Mouse (Mus musculus): Measurements from ENCODE around the gene Plekhd1.
A peak's percentile ranks its signal among the peaks of the same experiment; 100 is the strongest.

Gene Plekhd1

DNA sequence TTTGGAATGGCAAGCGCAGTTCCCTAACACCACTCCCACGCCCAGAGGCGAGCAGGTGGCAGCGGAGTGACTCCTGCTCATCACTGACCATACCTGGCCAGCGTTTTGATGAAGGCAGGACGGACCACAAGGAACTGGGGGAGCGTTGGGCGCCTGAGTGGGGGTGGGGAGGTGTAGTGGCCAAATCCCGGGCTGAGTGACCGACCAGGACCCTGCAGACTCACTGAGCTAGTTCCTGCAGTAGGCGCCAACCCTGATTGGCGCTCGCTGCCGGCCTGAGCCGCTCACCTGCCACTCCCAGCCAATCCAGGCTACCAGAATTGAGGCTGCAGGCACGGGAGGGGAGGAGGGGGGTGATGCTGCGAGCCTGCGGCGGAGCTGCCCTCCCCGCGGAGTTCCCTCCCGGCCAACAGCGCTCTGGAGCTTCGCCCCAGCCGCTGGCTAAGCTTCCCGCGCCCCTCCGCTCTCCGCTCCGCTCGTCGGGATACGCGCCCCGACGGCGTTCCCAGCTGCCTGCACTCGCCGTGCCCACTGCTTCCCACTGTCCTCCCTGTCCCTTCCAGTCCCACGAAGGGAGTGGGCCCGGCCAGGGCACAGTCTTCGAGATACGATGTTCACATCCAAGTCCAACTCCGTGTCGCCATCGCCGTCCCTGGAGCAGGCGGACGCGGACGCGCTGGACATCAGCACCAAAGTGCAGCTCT lies at the start of gene Plekhd1:
Plekhd1 (plus strand) TSS at position 323 of the 704 bp plus-strand sequence.
- DNase-seq (ENCODE audit: low spot score in 2 of 2) = peak; percentile 44 to 62

DNA sequence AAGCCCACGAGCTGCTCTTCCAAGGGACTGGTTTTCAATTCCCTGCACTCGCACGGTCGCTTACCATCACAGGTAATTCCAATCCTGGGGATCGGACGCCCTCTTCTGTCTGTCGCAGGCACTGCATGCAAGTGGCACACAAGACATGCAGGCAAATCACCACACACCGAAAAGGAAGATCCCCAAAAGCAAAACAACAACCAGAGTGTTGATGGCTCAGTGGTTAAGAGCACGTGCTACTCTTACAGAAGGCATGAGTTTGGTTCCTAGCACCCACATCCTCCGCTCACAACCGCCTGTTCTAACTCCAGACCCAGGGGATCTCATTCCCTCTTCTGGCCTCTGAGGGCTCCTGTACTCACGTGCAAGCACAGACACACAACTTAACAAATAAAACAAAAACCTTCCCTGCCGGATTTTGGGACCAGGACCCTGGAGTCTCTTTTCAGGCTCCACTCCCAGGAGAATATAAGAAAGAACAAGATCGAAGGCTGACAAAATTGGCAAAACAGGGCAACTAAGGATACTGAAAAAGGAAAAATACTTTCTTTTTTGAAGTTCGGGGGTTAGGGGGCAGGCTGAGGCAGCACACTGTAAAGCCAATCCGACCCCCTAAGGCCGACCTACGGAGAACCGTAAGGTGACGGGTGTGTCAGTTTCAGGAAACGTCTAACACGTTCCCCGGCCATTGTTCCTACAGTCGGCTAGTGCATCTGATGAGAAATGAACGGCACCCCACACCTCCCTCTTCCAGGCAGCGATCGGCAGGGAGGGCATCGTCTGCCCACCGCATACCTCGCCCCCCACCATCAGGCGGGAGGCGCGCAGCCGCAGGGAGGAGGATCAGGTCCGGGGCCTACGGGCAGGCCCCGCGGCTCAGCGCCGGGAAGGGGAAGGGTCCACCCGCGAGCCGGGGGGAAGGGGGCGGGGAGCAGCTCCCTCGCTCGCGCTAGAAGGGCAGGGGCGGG lies 49.4 kb upstream of the Plekhd1 start:
- peak; percentile 21 to 44 for DNase-seq (ENCODE audit: low spot score in 2 of 2)

DNA sequence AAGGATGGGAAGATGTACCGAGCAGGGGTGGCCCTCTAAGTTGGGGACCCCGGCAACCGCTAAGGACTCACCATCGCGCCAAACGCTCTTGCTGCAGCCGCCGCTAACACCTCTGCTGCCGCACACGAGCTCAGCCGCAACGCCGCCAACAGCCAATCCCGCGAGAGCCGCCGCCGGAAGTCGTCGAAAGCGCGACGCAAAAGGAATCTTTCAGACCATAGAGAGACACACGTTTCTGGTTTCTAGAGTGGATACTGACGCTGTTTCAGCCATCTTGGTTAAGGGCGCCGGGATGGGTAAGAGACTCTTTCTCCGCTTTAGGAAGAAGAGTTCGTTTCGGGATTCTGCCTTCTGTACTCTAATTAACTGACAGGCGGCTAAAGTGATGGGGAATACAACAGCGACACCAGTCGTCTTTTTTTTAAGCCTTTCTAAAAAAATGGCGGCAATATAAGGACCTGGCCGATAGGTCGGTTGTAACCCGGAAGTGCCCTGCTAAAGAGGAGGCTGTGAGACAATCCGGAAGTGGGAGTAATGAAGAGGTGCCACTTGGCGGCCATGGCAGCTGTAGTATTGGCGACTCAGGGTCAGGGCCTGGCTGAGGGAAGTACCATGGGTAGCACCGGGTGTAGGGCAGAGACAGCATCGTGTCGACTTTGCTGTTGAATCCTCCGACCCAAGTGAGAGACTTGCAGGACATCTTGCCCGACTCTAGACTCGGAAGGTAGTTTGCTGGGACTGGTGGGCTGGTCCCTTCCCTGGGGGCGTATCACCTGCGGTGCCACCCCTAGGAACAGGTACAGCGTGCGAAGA lies 48.5 kb upstream of the Plekhd1 start, which contains the start of the genes Slc39a9 and Erh:
Slc39a9 (plus strand) TSS at position 191 of the 813 bp plus-strand sequence.
Erh (minus strand) TSS at position 649 of the 813 bp plus-strand sequence.
- DNase-seq (ENCODE audit: low spot score in 2 of 2) = peak; percentile 89 to 93

DNA sequence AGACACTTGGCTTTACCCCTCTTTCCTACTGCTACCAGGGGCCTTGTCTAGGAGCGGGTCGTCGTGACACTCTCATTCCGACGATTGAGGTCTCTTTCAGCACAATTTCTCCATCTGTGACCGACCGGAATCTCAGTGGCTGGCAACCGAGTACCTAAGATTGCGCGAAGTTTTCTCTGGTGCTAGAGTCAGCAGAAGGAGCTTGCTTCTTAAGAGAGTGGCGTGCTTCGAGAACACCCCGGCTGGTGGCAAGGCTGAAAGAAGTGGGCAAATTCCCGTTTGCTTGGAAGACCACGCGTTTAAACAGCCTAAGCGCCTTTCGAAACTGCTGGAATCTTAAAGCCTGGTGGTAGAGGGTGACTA lies 47.9 kb upstream of the Plekhd1 start:
- no peak for DNase-seq (ENCODE audit: low spot score in 2 of 2)

DNA sequence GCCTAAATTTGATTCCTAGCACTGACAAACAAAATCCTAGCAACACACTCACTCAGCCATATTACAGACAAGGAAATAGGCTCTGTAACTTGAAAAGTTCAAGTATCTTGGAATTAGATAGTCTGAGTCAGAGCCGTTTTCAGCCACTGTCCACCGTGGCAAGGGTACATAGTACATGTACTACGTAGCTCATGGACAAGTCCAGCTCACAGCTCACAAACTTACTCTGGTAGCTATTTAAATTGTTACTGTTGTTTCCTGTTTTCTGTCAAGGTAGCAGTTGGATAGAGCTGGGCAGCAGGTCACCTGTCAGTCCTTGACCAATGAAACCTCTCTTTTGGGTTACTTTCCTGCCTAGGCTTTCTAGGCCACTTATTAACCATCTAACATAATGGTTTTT lies 46.0 kb upstream of the Plekhd1 start:
- DNase-seq (ENCODE audit: low spot score in 2 of 2) = no peak

DNA sequence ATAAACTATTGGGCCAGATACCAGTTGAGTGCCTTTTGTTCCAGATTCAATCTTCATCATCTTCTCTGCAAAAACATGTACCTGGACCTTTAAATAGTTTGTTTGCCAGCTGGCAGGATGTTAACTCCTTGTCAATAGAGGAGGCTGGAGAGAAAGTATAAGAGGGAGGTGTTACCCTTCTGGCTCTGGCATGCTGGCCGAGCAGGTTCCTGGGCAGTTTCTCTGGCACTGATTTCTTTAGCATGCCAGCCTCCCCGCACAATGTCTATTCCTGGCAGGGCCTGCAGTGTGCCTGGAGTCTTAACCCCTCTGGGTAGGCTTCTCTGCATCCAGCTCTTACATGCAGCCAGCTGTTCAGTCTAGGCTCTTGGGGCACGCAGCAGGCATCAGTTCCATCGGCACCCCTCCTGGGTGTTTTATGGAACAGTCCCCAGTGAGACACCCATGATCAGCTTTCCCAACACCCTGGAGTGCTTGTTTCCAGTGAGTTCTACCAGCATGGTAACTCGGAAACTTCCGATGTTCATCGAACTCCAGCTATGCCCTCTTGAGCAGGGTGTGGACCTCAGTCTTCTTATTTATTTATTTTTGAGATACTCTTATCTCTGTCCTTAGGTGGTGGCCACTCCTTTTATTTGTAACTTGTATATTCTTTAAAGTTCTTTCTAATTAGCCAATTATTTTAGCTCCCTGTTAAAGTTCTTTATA lies 38.3 kb upstream of the Plekhd1 start:
- DNase-seq (ENCODE audit: low spot score in 2 of 2) = peak; percentile 53 to 64

DNA sequence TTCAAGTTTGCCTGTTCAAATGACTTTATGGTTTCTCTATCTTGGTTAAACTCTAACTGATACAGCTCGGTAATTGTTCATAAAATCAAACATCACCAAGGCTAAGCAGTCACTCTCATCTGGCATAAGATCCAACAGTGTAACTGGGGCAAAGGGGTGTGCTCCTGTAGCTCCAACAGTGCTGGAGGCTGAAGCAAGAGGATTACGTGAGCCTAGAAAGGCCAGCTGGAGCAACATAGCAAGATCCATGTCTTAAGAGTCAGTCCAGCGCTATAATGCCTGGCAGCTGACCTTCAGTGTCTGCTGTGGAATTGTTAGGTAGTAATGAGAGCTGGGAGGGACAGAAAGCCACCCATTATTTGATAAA lies 37.7 kb upstream of the Plekhd1 start:
- DNase-seq (ENCODE audit: low spot score in 2 of 2) = no peak

DNA sequence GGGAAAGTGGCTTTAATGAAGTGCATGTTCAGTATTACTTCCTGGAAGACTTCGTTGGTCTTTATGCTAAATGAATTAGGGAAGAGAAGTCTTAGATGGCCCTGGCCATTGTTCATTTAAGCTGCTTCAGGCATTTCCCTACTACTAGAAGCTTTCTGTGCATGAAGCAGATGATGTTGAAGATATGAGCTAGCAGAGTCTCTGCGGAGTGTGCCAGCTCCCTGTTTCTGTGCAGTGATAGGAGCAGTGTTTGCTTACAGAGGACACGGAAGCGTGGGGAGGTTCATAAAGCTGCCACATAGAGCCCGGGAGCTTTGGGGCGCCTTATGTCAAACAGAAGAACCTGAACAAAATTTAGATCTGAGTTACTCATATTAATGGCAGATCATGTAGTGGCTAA lies 33.7 kb upstream of the Plekhd1 start:
- DNase-seq (ENCODE audit: low spot score in 2 of 2) = no peak

DNA sequence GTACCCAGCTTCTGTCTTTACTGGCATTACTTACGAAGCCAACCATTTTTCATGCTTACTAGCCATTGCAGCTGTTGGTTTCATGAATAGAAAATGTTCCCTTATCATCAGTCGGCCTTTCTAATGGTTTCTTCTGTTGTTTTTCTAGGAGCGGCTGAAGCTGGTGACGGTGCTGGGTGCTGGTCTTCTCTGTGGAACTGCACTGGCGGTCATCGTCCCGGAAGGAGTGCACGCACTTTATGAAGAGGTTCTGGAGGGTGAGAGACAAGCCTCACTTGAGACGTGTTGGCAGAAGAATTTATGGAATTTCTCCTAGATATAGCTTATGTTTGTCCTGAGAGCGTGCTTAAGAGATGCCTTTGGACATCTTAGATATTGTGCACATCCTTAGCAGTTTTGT lies 30.1 kb upstream of the Plekhd1 start:
- no peak for DNase-seq (ENCODE audit: low spot score in 2 of 2)

DNA sequence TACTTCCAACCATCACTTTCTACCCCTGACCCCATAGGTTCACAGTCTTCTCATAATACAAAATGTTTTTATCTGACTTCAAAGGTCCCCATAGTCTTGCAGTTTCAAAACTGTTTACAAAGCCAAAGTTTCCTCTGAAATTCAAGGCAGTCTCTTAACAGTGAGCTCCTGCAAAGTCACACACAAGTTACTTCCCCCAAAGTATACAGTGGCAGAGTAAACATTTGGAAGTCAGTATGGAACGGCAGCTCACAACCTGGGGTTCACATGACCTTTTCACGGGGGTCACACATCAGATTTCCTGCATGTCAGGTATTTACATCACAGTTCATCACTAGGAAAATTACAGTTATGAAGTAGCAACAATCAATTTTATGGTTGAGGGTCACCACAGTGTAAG lies 28.5 kb upstream of the Plekhd1 start:
- DNase-seq (ENCODE audit: low spot score in 2 of 2) = no peak

DNA sequence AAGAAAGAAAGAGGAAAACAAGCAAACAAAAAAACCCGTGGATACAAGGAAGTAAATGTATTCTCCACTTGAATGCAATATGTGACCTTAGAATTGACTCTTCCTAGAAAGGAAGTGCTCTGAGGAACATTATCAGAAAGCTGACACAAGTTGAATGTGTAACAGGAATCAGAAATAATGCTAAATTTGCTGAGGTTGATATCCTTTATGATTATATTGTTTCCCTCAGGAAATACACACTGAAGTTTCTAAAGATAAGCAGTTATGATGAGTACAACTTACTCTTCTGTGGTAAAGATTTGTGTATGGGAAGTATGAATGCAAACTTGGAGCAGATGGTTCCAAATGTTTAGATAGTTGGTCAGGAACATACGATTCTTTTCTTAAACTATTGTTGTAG lies 24.0 kb upstream of the Plekhd1 start:
- no peak for DNase-seq (ENCODE audit: low spot score in 2 of 2)

DNA sequence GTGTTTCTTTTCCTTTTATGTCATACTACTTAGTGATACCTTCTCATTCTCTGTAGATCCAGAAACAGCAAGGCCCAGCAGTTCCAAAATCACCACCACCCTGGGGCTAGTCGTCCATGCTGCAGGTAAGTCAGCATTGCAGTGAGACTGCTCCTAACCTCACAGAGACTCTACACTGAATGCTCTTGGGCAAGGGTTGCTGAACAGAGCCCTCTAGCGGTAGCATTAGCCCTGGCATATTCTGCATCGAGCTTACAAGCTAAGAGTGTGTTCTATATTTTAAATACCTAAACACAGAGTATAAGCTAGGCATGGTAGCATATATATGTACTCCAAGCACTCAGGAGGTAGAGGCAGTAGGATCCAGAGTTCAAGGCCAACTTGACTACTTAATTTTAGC lies 19.2 kb upstream of the Plekhd1 start:
- peak; percentile 46 to 62 for DNase-seq (ENCODE audit: low spot score in 2 of 2)

DNA sequence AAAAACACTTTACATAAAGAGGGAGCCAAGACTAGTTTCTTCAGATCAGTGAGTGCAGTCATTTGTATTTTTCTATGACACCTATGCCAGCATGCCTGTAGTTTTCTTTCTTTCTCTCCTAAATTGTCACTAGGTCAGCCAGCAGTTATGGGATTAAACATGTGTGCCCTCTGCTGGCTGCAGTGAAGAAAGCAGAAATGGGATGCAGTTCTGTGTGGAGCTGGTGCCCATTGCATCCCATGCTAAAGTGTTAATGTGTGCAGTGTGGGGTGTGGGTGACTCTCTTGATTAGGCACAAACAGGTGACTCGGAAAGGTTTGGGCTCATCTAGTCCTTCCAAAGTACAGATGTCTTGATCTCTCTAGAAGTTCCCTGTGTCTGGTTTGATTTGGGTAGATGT lies 11.1 kb upstream of the Plekhd1 start:
- DNase-seq (ENCODE audit: low spot score in 2 of 2) = no peak

DNA sequence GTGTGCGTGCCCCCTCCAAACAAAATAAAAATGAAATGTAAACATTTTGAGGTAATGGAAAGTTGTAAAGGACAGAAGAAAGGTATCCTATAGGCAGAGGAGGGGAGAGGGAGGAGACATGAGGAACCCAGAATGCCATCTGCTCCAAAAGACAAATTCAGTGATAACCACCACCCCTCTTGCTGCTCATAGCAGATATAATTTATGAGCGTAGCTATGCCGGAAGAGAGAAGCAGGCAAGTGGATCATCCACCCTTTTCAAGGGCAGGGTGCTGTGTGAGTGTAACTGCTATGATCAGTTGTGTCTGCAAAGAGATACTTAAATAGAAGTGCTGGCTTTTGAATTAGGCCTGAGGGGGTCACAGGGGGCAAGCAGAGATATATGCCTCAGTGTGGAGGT lies 8.8 kb upstream of the Plekhd1 start:
- DNase-seq (ENCODE audit: low spot score in 2 of 2) = no peak

DNA sequence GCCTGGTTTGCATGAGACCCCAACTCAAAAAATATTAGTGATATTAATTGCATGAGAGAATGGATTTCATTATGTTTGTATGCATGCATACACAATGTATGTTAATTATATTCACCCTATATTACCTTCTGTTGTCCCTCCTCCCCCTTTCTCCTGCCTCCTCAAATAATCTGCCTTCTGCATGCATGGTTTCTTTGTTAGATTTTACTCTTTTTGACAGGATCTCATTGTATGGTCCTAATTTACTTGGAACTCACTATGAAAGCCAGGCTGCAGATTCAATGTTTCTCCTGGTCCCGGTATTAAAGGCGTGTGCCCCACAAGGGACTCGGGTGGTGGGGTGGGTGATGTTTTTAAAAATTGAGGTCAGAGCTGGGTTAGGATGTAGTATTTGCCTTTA lies 8.1 kb upstream of the Plekhd1 start:
- no peak for DNase-seq (ENCODE audit: low spot score in 2 of 2)

DNA sequence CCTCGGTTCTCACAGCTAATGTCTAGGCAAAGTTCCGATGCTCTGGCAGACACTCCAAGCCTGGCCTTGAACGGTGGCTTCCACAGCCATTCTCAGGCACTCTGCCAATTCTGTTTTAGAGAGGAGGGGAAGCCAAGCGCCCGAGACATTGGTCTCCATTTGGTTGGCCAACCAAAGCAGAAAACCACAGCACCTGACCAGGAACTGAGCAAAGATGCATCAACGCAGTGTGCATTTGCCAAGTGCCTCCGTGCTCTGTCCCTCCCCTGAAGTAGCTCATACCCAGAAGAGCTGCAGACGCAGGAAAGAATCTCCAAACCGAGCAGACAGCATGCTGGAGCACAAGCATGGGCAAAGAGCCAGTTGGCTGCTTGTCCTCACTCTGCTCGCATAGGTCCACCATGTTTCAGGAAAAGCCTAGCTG lies 4.6 kb upstream of the Plekhd1 start:
- DNase-seq (ENCODE audit: low spot score in 2 of 2) = no peak

DNA sequence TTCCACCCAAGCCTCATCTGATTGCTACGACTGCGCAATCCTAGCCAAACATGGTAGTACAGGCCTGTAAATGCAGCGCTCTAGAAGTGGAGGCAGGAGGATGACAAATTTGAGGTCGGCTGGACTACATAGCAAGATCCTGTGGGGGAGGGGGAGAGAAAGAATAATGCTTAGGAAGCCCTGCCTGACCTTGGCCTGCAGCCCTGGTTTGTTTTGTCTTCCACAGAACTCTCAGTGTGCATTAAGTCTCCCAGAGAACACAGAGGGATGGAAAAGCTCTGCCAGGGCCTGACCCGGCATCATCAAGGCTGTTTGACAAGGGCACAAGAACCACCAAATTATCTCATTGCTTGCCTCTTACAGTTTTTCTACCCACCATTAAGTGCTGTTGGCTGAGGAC lies 2.7 kb upstream of the Plekhd1 start:
- DNase-seq (ENCODE audit: low spot score in 2 of 2) = no peak

DNA sequence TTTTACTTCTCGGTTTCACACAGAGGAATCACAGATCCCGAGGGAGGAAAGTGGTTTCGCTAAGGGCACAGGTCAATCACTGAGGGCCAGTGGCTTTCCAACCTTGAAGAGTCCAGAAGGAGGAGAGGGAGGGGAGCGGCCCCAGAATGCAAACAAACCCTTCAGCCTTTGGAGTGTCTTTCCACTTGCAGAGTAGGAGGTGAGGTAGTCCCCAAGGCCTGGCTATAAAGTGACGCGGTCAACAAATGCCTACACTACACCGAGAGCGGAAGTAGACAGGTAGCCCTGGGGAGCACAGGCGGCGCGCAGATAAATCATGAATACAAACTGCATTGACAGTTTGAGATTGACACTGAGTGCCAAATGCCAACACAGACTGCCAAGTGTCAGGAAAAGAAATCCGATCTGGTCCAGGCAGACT lies 710 bp upstream of the Plekhd1 start:
- DNase-seq (ENCODE audit: low spot score in 2 of 2) = peak; percentile 10 to 20

DNA sequence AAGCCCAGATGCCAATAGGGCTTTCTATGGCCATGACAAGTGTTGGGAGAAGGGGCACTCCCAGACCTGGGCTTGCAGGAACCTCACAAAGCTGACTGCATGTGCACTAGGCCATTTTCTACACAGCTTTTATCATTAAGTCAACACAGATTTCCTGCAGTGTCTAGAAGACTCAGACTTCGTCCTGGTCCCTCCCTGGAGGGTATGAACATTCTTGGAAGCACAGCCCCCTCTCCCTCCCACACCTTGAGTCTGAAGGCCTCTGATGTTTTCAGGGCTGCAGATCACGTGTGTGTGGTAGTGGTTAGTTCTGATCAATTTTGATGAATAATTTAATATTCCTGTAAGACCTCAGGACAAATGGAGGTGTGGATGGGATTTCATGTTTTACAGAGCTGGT lies 1.3 kb downstream of the Plekhd1 start:
- DNase-seq (ENCODE audit: low spot score in 2 of 2) = no peak

DNA sequence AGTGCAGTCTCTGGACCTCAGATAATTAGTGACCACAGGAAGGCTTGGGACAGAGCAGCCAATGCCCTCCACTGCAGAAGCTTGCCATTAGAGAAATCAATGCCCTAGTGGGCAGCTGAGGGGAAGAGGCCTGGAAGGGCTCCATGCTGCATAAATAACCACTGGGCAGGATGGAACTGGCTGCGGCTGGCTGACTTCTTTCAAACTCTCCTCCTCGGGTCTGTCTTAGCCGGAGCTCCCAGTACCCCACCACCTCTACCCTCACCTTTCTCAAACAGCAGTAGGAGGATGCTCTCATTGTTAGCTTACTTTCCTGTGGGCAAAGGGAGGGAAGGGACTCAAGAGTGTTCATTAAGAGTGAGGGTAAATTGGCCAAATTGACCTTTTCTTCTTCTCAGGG lies 2.6 kb downstream of the Plekhd1 start:
- DNase-seq (ENCODE audit: low spot score in 2 of 2) = no peak

DNA sequence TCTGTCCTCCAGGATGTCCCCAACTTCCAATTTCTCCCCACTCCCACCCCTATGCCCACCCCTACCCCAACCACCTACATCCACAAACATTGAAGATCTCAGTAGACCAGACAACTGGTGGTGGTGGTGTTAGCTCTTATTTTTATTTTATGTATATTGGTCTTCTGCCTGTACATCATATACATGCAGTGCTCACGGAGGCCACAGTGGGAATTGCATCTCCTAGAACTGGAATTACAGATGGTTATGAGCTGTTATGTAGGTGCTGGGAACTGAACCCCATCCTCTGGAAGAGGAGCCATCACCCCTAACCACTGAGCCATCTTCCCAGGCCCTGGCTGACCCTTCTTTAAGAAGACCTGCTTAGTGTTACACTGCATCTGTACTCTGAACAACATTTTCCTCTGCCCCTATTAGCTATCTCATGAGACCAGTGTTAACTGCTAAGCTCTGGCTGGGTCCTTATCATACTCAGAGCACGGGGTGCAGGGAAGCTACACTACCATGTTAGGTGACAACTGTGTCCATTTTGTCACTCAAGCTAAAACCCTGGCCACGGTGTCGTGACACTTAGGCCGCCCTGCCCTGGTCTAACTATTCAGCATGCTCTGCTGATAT lies 6.2 kb downstream of the Plekhd1 start:
- DNase-seq (ENCODE audit: low spot score in 2 of 2) = no peak
